Mouse (Mus musculus) heart, postnatal 0 days (tissue): ENCODE data around the gene Plk5.

ENCODE experiments used
- CTCF ChIP-seq: IDR thresholded peaks from 2 replicates; pipeline ENCODE4 v1.5.1; 2016; ENCODE audit warnings: antibody characterized with exemption, control low read depth, low read depth
- EP300 ChIP-seq: IDR thresholded peaks from 2 replicates; pipeline ENCODE4 v1.6.1; 2016; ENCODE audit warnings: antibody characterized with exemption, low read depth

DNA sequence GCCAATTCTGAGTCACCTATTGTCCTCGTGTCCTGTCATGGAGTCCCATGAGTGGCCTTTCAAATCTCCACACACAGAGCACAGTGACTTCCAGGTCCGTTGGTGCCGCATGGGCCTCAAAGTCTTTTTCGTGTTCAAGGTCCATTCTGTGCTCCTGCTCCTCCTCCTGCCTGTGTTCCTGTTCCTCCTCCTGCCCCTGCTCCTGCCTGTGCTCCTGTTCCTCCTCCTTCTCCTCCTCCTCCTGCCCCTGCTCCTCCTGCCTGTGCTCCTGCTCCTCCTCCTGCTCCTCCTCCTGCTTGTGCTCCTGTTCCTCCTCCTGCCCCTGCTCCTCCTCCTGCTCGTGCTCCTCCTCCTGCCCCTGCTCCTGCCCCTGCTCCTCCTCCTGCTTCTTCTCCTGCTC is 11.7 kb downstream of the Plk5 start:
- TF ChIP-seq CTCF (no peak), EP300 (no peak)
